In the genomic region with DNA sequence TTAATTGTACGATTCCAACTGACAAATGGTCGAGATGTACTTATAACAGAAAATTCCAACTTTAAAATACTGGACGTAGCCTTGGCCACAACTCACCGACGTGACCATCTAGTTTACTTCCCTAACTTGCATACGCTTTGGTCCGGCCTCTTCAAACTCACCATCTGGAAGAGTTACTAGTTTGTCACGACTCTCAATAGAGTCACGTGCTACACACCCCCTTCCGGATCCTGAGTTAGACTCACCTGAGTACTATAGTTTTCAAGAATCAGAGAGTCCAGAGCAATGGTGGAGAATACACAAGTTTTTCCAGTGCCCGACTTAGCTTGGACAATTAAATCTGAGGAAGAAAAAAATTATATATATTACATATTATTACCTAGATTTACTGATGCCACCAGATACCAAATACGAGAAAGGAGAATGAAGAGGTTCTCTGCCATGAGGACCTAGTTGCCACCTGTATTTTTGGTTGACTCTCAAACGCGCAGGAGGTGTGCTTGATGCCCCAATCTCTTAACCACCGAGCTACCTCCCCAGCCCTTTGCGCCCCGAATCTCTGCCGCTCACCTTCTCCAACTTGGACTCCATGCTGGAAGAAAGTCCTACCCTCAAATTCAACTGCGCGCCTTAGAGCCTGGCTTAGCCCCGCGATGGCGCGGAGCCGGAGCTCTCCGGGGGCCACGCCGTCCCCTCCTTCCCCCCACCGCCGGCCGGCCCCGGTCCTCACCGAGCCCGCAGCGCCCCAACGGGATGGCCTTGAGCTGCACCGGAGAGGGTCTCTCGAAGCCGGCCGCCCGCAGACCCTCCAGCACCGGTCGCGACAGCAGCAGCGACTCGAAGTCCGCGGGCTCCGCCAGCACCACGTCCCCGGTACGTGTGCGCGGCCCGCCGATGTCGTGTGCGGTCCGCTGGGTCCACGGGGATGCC, we compare ENCODE assay signal across 8 mouse cellular contexts. TPM values are rescaled to one million over a fixed set of nuclear protein-coding genes. Genes with fewer than 3 reads are reported as not detected.
DNase-seq lines count a peak whose midpoint lies in the region; ATAC-seq and TF ChIP-seq lines count a peak whose summit lies in the region.

No protein-coding gene starts in this region.

- H3K9ac ChIP-seq in heart, embryonic 15.5 days = peak overlapping the region; percentile 95

- H3K4me2 ChIP-seq in heart, embryonic 15.5 days = peak overlapping the region; percentile 78

- intact Hi-C loops in left cerebral cortex, postnatal 4 days (cut with DNase I) = loop anchor here (5.0 kb wide), 2 partner anchors 36 to 211 kb away; no protein-coding TSS in a partner anchor

- no peak for DNase-seq in lung, adult 2 months
- no peak for DNase-seq in lung, postnatal 10 days
- DNase-seq in thymus, postnatal 25 days = no peak
- DNase-seq in left cerebral cortex, postnatal 4 days = no peak

- peak overlapping the region; percentile 87 for H3K4me3 ChIP-seq in lung, adult 2 months (replicated peaks; ENCODE audit: extremely low read depth, low read depth, low read length)
- H3K4me3 ChIP-seq in bone marrow macrophage, adult 2 months (ENCODE audit: insufficient read depth, low read length) = peak overlapping the region; percentile 95
- H3K4me3 ChIP-seq in heart, embryonic 15.5 days = peak overlapping the region; percentile 99

- peaks cover 3% of the 10 kb centered on the region; the same call in 1 of the 2 replicates for H3K4me1 ChIP-seq in lung, adult 2 months (ENCODE audit: control insufficient read depth, insufficient read depth, low read length)
- peaks cover 14% of the 10 kb centered on the region for H3K4me1 ChIP-seq in bone marrow macrophage, adult 2 months (ENCODE audit: control insufficient read depth, insufficient read depth, low read length)
- H3K4me1 ChIP-seq in heart, embryonic 15.5 days (replicated peaks) = peaks cover 10% of the 10 kb centered on the region; the same call in 1 of the 2 replicates

- TF ChIP-seq POLR2A in lung, adult 2 months (IDR thresholded peaks at IDR 0.05; ENCODE audit: borderline replicate concordance, extremely low read depth, low read depth, low read length) = no peak
- TF ChIP-seq POLR2A in bone marrow macrophage, adult 2 months (IDR thresholded peaks at IDR 0.05; ENCODE audit: borderline replicate concordance, low read depth, low read length) = no peak

- H3K27me3 ChIP-seq in heart, embryonic 15.5 days = no peaks in the 10 kb centered on the region

- no peak for TF ChIP-seq CTCF in lung, adult 2 months (IDR thresholded peaks at IDR 0.05; ENCODE audit: insufficient read depth, low read length)
- TF ChIP-seq CTCF in bone marrow macrophage, adult 2 months (IDR thresholded peaks at IDR 0.05; ENCODE audit: low read depth, low read length) = no peak

- WGBS in lung, adult 2 months = 6% methylated on average over 60 of the region's 60 CpGs
- 8% methylated on average over 60 of the region's 60 CpGs for WGBS in heart, embryonic 15.5 days

- H3K27ac ChIP-seq in bone marrow macrophage, adult 2 months (ENCODE audit: insufficient read depth, low read depth, low read length) = peak overlapping the region; percentile 33
- H3K27ac ChIP-seq in heart, embryonic 15.5 days = peak overlapping the region; percentile 84

- no peaks in the 10 kb centered on the region for H3K9me3 ChIP-seq in heart, embryonic 15.5 days (replicated peaks)

- ATAC-seq in heart, embryonic 15.5 days (replicated peaks; ENCODE audit: insufficient number of reproducible peaks, insufficient read depth, low FRiP score, low read depth) = no peak; the same call in 1 of the 2 replicates
- ATAC-seq in megakaryocyte-erythroid progenitor cell, adult 5-6 weeks (replicated peaks; ENCODE audit: low FRiP score, low TSS enrichment, poor library complexity, severe bottlenecking) = peak; percentile 6
- no peak for ATAC-seq in megakaryocyte progenitor cell, adult 5-6 weeks (replicated peaks; ENCODE audit: poor library complexity)

- H3K36me3 ChIP-seq in heart, embryonic 15.5 days = peaks cover 22% of the 10 kb centered on the region; the same call in 1 of the 2 replicates

RNA-seq across cellular contexts. Expression of a gene that starts 0.7 kb away (rescaled TPM):
- 11.6 and 25.8 TPM in 2 replicates for polyA plus RNA-seq in lung, adult 2 months (2012; rRNA removed)
- polyA plus RNA-seq in bone marrow macrophage, adult 2 months (2012; ENCODE audit: insufficient read depth, insufficient read length, missing spikeins) = 13.6 and 14.6 TPM in 2 replicates
- polyA plus RNA-seq in heart, embryonic 15.5 days (2015; fragmentation: Nextera tagmentation; extraction: Ambion mirVana) = 18.1 and 20.6 TPM in 2 replicates
- 23.4 and 30.2 TPM in 2 replicates for total RNA-seq in megakaryocyte-erythroid progenitor cell, adult 5-6 weeks (2014; fragmentation: Nextera tagmentation)
- 52.0 and 54.2 TPM in 2 replicates for total RNA-seq in megakaryocyte-erythroid progenitor cell, adult 5-6 weeks (2017)
- 23.4 and 30.4 TPM in 2 replicates for total RNA-seq in megakaryocyte progenitor cell, adult 5-6 weeks (2015)
- total RNA-seq in megakaryocyte progenitor cell, adult 5-6 weeks (2017) = 51.9 and 57.7 TPM in 2 replicates
- 10 to 100 TPM; 15.3 to 16.3 TPM for total RNA-seq in left cerebral cortex, postnatal 4 days (2021)

RNA-seq across cellular contexts. Expression of a gene that starts 17.7 kb away (rescaled TPM):
- 5.7 and 7.6 TPM in 2 replicates for polyA plus RNA-seq in lung, adult 2 months (2012; rRNA removed)
- 0.47 and 0.95 TPM in 2 replicates for polyA plus RNA-seq in bone marrow macrophage, adult 2 months (2012; ENCODE audit: insufficient read depth, insufficient read length, missing spikeins)
- 2.7 and 2.8 TPM in 2 replicates for polyA plus RNA-seq in heart, embryonic 15.5 days (2015; fragmentation: Nextera tagmentation; extraction: Ambion mirVana)
- 0.59 and 0.74 TPM in 2 replicates for total RNA-seq in megakaryocyte-erythroid progenitor cell, adult 5-6 weeks (2014; fragmentation: Nextera tagmentation)
- total RNA-seq in megakaryocyte-erythroid progenitor cell, adult 5-6 weeks (2017) = 0.15 and 0.38 TPM in 2 replicates
- 0.05 TPM in 1 of 2 replicates, not detected in the other for total RNA-seq in megakaryocyte progenitor cell, adult 5-6 weeks (2015)
- total RNA-seq in megakaryocyte progenitor cell, adult 5-6 weeks (2017) = 0.17 TPM in 1 of 2 replicates, not detected in the other
- total RNA-seq in left cerebral cortex, postnatal 4 days (2021) = 10 to 100 TPM; 14.7 to 15.5 TPM

Comparison
In these comparisons a context has a peak if more than half of its experiments do, and no peak if none do; other contexts are left out.
1. RNA of a gene that starts 17.7 kb away (total RNA-seq): 14.7 to 15.5 TPM in left cerebral cortex, postnatal 4 days; 0.15 to 0.74 TPM in megakaryocyte-erythroid progenitor cell, adult 5-6 weeks and 0.05 to 0.17 TPM in megakaryocyte progenitor cell, adult 5-6 weeks; every median in the first group is over 4 times any median in the second.
2. Peak in every context shown above with its lines, with median percentiles within 50 percentile points of each other: H3K4me3 ChIP-seq.